ENCODE assay signal across 9 mouse cellular contexts in genomic region chr4:123685506-123686242, GRCm38 (mm10). TPM values are rescaled to one million over a fixed set of nuclear protein-coding genes. Genes with fewer than 3 reads are reported as not detected.
DNase-seq lines count a peak whose midpoint lies in the region; ATAC-seq and TF ChIP-seq lines count a peak whose summit lies in the region.
"Had no signal": no experiment of that assay in that cellular context is flagged by ENCODE, and none has a peak within 500 bp of the region (broad histone marks: within the 10 kb centered on the region; RNA-seq: fewer than 3 reads in every experiment).

No protein-coding gene starts in this region.

- 59% methylated on average over 8 of the region's 8 CpGs for WGBS in kidney, embryonic 16.5 days
- WGBS in forebrain, embryonic 14.5 days: 53% methylated on average over 8 of the region's 8 CpGs
- WGBS in midbrain, embryonic 10.5 days: 60% methylated on average over 8 of the region's 8 CpGs
- WGBS in lung, postnatal 0 days: 56% methylated on average over 8 of the region's 8 CpGs

- peak overlapping the region; percentile 81 for H3K4me3 ChIP-seq in kidney, embryonic 16.5 days (ENCODE audit: low read length)
- H3K4me3 ChIP-seq in forebrain, embryonic 14.5 days (ENCODE audit: low read depth, low read length): peak overlapping the region; percentile 89
- H3K4me3 ChIP-seq in midbrain, embryonic 10.5 days: peak overlapping the region; percentile 84
- H3K4me3 ChIP-seq in lung, postnatal 0 days (ENCODE audit: low read depth, low read length): no peak overlapping the region

- peaks cover 21% of the 10 kb centered on the region for H3K4me1 ChIP-seq in kidney, embryonic 16.5 days (ENCODE audit: insufficient read depth, low read length)
- H3K4me1 ChIP-seq in forebrain, embryonic 14.5 days (ENCODE audit: control insufficient read depth, insufficient read depth, low read length): peaks cover 14% of the 10 kb centered on the region; the same call in 1 of the 2 replicates
- peaks cover 25% of the 10 kb centered on the region for H3K4me1 ChIP-seq in midbrain, embryonic 10.5 days
- H3K4me1 ChIP-seq in lung, postnatal 0 days (ENCODE audit: insufficient read depth, low read depth, low read length): peaks cover 7% of the 10 kb centered on the region

- peak overlapping the region; percentile 100 for H3K4me2 ChIP-seq in kidney, embryonic 16.5 days (replicated peaks; ENCODE audit: low read depth, low read length)
- H3K4me2 ChIP-seq in forebrain, embryonic 14.5 days (ENCODE audit: low read length): peak overlapping the region; percentile 95
- H3K4me2 ChIP-seq in lung, postnatal 0 days (replicated peaks; ENCODE audit: low read depth, low read length): no peak overlapping the region; the same call in 1 of the 2 replicates

- no peak for TF ChIP-seq CTCF in lung, postnatal 0 days (IDR thresholded peaks at IDR 0.05)

- H3K9me3 ChIP-seq in kidney, embryonic 16.5 days (ENCODE audit: low read length): no peaks in the 10 kb centered on the region
- H3K9me3 ChIP-seq in forebrain, embryonic 14.5 days (replicated peaks; ENCODE audit: control insufficient read depth, low read length): no peaks in the 10 kb centered on the region
- H3K9me3 ChIP-seq in midbrain, embryonic 10.5 days (replicated peaks): no peaks in the 10 kb centered on the region
- no peaks in the 10 kb centered on the region for H3K9me3 ChIP-seq in lung, postnatal 0 days (ENCODE audit: low read length)

- no peaks in the 10 kb centered on the region for H3K36me3 ChIP-seq in kidney, embryonic 16.5 days (ENCODE audit: insufficient read depth, low read length)
- H3K36me3 ChIP-seq in forebrain, embryonic 14.5 days (ENCODE audit: control insufficient read depth, insufficient read depth, low read length): peaks cover 19% of the 10 kb centered on the region
- peaks cover 23% of the 10 kb centered on the region for H3K36me3 ChIP-seq in midbrain, embryonic 10.5 days
- H3K36me3 ChIP-seq in lung, postnatal 0 days (ENCODE audit: insufficient read depth, low read length): no peaks in the 10 kb centered on the region

- no peak overlapping the region for H3K27ac ChIP-seq in kidney, embryonic 16.5 days (ENCODE audit: low read length)
- H3K27ac ChIP-seq in forebrain, embryonic 14.5 days (ENCODE audit: low read depth, low read length): peak overlapping the region; percentile 86
- 0 out of 2 replicates have a peak overlapping the region, but pooled peaks have one; percentile 91 for H3K27ac ChIP-seq in midbrain, embryonic 10.5 days (replicated peaks)
- no peak overlapping the region for H3K27ac ChIP-seq in lung, postnatal 0 days (ENCODE audit: low read length)

- no peak for ATAC-seq in kidney, embryonic 16.5 days (ENCODE audit: low FRiP score, low TSS enrichment)
- ATAC-seq in forebrain, embryonic 14.5 days: 0 out of 2 replicates have a peak, but pooled peaks have one; percentile 5
- no peak for ATAC-seq in erythroid progenitor cell, adult 5-6 weeks (replicated peaks; ENCODE audit: low FRiP score, poor library complexity, severe bottlenecking)
- no peak for ATAC-seq in lung, postnatal 0 days

- H3K9ac ChIP-seq in kidney, embryonic 16.5 days (replicated peaks; ENCODE audit: low read length): no peak overlapping the region
- H3K9ac ChIP-seq in forebrain, embryonic 14.5 days (ENCODE audit: low read length): peak overlapping the region; percentile 97
- H3K9ac ChIP-seq in lung, postnatal 0 days (replicated peaks; ENCODE audit: low read depth): no peak overlapping the region

- DNase-seq in kidney, adult 18-20 months: no peak
- DNase-seq in cerebellum, adult 18-20 months: peak; percentile 84 to 89
- no peak for DNase-seq in forebrain, embryonic 14.5 days (ENCODE audit: low spot score)
- no peak for DNase-seq in midbrain, embryonic 10.5 days (ENCODE audit: low spot score)
- DNase-seq in thymus, adult 18-20 months: no peak
- DNase-seq in lung, postnatal 0 days (ENCODE audit: low spot score): no peak

- TF ChIP-seq EP300 in lung, postnatal 0 days (IDR thresholded peaks at IDR 0.05): no peak

- no peaks in the 10 kb centered on the region for H3K27me3 ChIP-seq in kidney, embryonic 16.5 days (ENCODE audit: insufficient read depth, low read length)
- no peaks in the 10 kb centered on the region for H3K27me3 ChIP-seq in forebrain, embryonic 14.5 days (replicated peaks; ENCODE audit: control insufficient read depth, insufficient read depth, low read length)
- peaks cover 18% of the 10 kb centered on the region for H3K27me3 ChIP-seq in midbrain, embryonic 10.5 days (ENCODE audit: low read depth, poor library complexity, severe bottlenecking)
- 0 out of 2 replicates have a peak, but pooled peaks cover 3% of the 10 kb centered on the region for H3K27me3 ChIP-seq in lung, postnatal 0 days (replicated peaks; ENCODE audit: insufficient read depth, low read length)
- H3K27me3 ChIP-seq: Patski had no signal

RNA-seq across cellular contexts. Expression of gene Macf1, which starts 1.5 kb away (rescaled TPM):
- polyA plus RNA-seq in kidney, embryonic 16.5 days (2015; fragmentation: Nextera tagmentation; extraction: Ambion mirVana): 37.1 and 38.1 TPM in 2 replicates
- 76.5 and 101 TPM in 2 replicates for polyA plus RNA-seq in forebrain, embryonic 14.5 days (2014; fragmentation: Nextera tagmentation; extraction: Ambion mirVana)
- polyA plus RNA-seq in midbrain, embryonic 10.5 days (2016; fragmentation: Nextera tagmentation; extraction: Ambion mirVana): 39.2 and 46.2 TPM in 2 replicates
- 177 and 188 TPM in 2 replicates for total RNA-seq in erythroid progenitor cell, adult 5-6 weeks (2015; ENCODE audit: low replicate concordance)
- total RNA-seq in erythroid progenitor cell, adult 5-6 weeks (2017; ENCODE audit: low replicate concordance): 182 and 227 TPM in 2 replicates
- polyA plus RNA-seq in lung, postnatal 0 days (2015; fragmentation: Nextera tagmentation; extraction: Ambion mirVana): 181 and 221 TPM in 2 replicates

RNA-seq across cellular contexts. Expression of gene Ndufs5, which starts 32.3 kb away (rescaled TPM):
- 290 and 298 TPM in 2 replicates for polyA plus RNA-seq in kidney, embryonic 16.5 days (2015; fragmentation: Nextera tagmentation; extraction: Ambion mirVana)
- polyA plus RNA-seq in forebrain, embryonic 14.5 days (2014; fragmentation: Nextera tagmentation; extraction: Ambion mirVana): 397 and 481 TPM in 2 replicates
- 328 and 330 TPM in 2 replicates for polyA plus RNA-seq in midbrain, embryonic 10.5 days (2016; fragmentation: Nextera tagmentation; extraction: Ambion mirVana)
- total RNA-seq in erythroid progenitor cell, adult 5-6 weeks (2015; ENCODE audit: low replicate concordance): 42.2 and 111 TPM in 2 replicates
- 30.5 TPM in 1 of 2 replicates, not detected in the other for total RNA-seq in erythroid progenitor cell, adult 5-6 weeks (2017; ENCODE audit: low replicate concordance)
- 246 and 263 TPM in 2 replicates for polyA plus RNA-seq in lung, postnatal 0 days (2015; fragmentation: Nextera tagmentation; extraction: Ambion mirVana)

Comparison
In these comparisons a context has a peak if more than half of its experiments do, and no peak if none do; other contexts are left out.
1. H3K27ac ChIP-seq: peak in forebrain, embryonic 14.5 days (single experiment) and midbrain, embryonic 10.5 days (single experiment); none in kidney, embryonic 16.5 days (single experiment) and lung, postnatal 0 days (single experiment).
2. DNase-seq: peak in cerebellum, adult 18-20 months (2 of 2); none in kidney, adult 18-20 months (single experiment), forebrain, embryonic 14.5 days (single experiment), midbrain, embryonic 10.5 days (single experiment), thymus, adult 18-20 months (0 of 2) and lung, postnatal 0 days (single experiment).